Mouse (Mus musculus) regulatory T cell (primary cell): Measurements from ENCODE around the gene Ctnnd1.

Experiments used
- in situ Hi-C: fragments of 300-600 bp; cut with MboI, MseI; formaldehyde crosslinking; loops from one replicate; pipeline ENCODE4 v1.15.1; 2025; ENCODE audit warnings: high pct_unique_total_duplicates

Gene Ctnnd1

GRCm38 (mm10) chr2:84649674-84650073 is 891 bp downstream of the Ctnnd1 start:
- in situ Hi-C loops = loop anchor here (25.0 kb wide), 1 partner anchor 1012 kb away; the partner anchor contains the start of gene Zc3h15

GRCm38 (mm10) chr2:84648369-84648768 is 2.2 kb downstream of the Ctnnd1 start:
- in situ Hi-C loops = no loop called here

- in situ Hi-C loops = no loop called here
Observed at GRCm38 (mm10) chr2:84647051-84647568, 3.5 kb downstream of the Ctnnd1 start.

- in situ Hi-C loops = no loop called here
Observed at GRCm38 (mm10) chr2:84646138-84646537, 4.4 kb downstream of the Ctnnd1 start.

GRCm38 (mm10) chr2:84640833-84641232 is 9.7 kb downstream of the Ctnnd1 start:
- in situ Hi-C loops = no loop called here

- in situ Hi-C loops = no loop called here
Observed at GRCm38 (mm10) chr2:84638428-84639220, 11.9 kb downstream of the Ctnnd1 start.

GRCm38 (mm10) chr2:84637452-84638165 is 13.0 kb downstream of the Ctnnd1 start:
- in situ Hi-C loops = no loop called here

GRCm38 (mm10) chr2:84636231-84636741 is 14.3 kb downstream of the Ctnnd1 start:
- in situ Hi-C loops = no loop called here

GRCm38 (mm10) chr2:84635611-84636010 is 15.0 kb downstream of the Ctnnd1 start:
- in situ Hi-C loops = no loop called here

- in situ Hi-C loops = no loop called here
Observed at GRCm38 (mm10) chr2:84634934-84635482, 15.6 kb downstream of the Ctnnd1 start.

GRCm38 (mm10) chr2:84634006-84634405 is 16.6 kb downstream of the Ctnnd1 start:
- in situ Hi-C loops = no loop called here

GRCm38 (mm10) chr2:84632999-84633398 is 17.6 kb downstream of the Ctnnd1 start:
- in situ Hi-C loops = no loop called here

- in situ Hi-C loops = no loop called here
Observed at GRCm38 (mm10) chr2:84632001-84632400, 18.6 kb downstream of the Ctnnd1 start.

- in situ Hi-C loops = loop anchor here (5.0 kb wide), 1 partner anchor 70 kb away; no protein-coding TSS in a partner anchor
Observed at GRCm38 (mm10) chr2:84627036-84627435, 23.5 kb downstream of the Ctnnd1 start.

- in situ Hi-C loops = loop anchor here (5.0 kb wide), 1 partner anchor 69 kb away; no protein-coding TSS in a partner anchor
Observed at GRCm38 (mm10) chr2:84626366-84626975, 24.1 kb downstream of the Ctnnd1 start.

- in situ Hi-C loops = no loop called here
Observed at GRCm38 (mm10) chr2:84624201-84624600, 26.4 kb downstream of the Ctnnd1 start.

- in situ Hi-C loops = no loop called here
Observed at GRCm38 (mm10) chr2:84623428-84624119, 27.0 kb downstream of the Ctnnd1 start.

- in situ Hi-C loops = no loop called here
Observed at GRCm38 (mm10) chr2:84622668-84623067, 27.9 kb downstream of the Ctnnd1 start.

GRCm38 (mm10) chr2:84619646-84620340 is 30.8 kb downstream of the Ctnnd1 start:
- in situ Hi-C loops = loop anchor here (5.0 kb wide), 1 partner anchor 48 kb away; no protein-coding TSS in a partner anchor

GRCm38 (mm10) chr2:84618914-84619313 is 31.7 kb downstream of the Ctnnd1 start:
- in situ Hi-C loops = loop anchor here (5.0 kb wide), 1 partner anchor 48 kb away; no protein-coding TSS in a partner anchor
